Mouse (Mus musculus): Measurements from ENCODE around the gene Sgpp1. TPM values are rescaled to one million over a fixed set of nuclear protein-coding genes. Genes with fewer than 3 reads are reported as not detected.

Gene Sgpp1
- total RNA-seq, 2 experiments from 2014 or later: 58.9 to 96.8 TPM

Other genes with a start within 250 kb of the Sgpp1 start
- 26.7 and 35.4 TPM in 2 replicates for gene Ppp2r5e, start 139.5 kb downstream of the Sgpp1 start, total RNA-seq (2014; fragmentation: Nextera tagmentation)
- 14.3 and 14.7 TPM in 2 replicates for gene Ppp2r5e, start 139.5 kb downstream of the Sgpp1 start, total RNA-seq (2017)
- gene Wdr89, start 66.2 kb downstream of the Sgpp1 start, total RNA-seq (2014; fragmentation: Nextera tagmentation): 12.5 and 12.8 TPM in 2 replicates
- 15.8 and 21.7 TPM in 2 replicates for gene Wdr89, start 66.2 kb downstream of the Sgpp1 start, total RNA-seq (2017)
- gene Syne2, start 82.4 kb upstream of the Sgpp1 start, total RNA-seq (2014; fragmentation: Nextera tagmentation): 2.7 and 8.0 TPM in 2 replicates
- 1.2 and 5.9 TPM in 2 replicates for gene Syne2, start 82.4 kb upstream of the Sgpp1 start, total RNA-seq (2017)

Measured in megakaryocyte-erythroid progenitor cell, adult 5-6 weeks (primary cell).